Mouse (Mus musculus): Measurements from ENCODE around the gene Nedd4. TPM values are rescaled to one million over a fixed set of nuclear protein-coding genes. Genes with fewer than 3 reads are reported as not detected.

The Nedd4 gene
- polyA plus RNA-seq, 1 experiment from 2014 or later: 512 TPM

DNA sequence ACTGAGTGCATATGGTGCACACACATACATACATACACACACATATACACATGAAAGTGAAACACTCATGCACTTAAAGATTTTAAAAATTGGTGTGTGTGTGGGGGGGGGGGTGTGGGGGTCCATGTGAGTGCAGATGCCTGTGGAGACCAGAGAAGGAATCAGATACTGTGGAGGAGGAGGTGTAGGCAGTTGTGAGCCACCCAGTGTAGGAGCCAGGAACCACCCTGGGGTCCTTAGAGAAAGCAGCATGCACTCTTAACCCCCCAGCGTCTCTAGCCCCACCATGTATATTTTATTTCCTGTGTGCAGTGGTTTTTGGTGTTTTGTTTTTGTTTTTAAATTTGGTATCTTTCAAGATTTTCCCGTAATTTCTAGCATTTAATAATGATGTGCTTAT, 45.9 kb downstream of the Nedd4 start:
- 85% methylated on average over 2 of the region's 2 CpGs for WGBS
- H3K4me3 ChIP-seq (replicated peaks): no peak overlapping the region
- H3K4me1 ChIP-seq (replicated peaks): no peaks in the 10 kb centered on the region
- no peak overlapping the region for H3K4me2 ChIP-seq (replicated peaks)
- ATAC-seq: no peak
- no peaks in the 10 kb centered on the region for H3K9me3 ChIP-seq
- H3K36me3 ChIP-seq: peaks cover 45% of the 10 kb centered on the region
- no peaks in the 10 kb centered on the region for H3K27me3 ChIP-seq (replicated peaks)
- H3K9ac ChIP-seq: no peak overlapping the region
- no peak overlapping the region for H3K27ac ChIP-seq

DNA sequence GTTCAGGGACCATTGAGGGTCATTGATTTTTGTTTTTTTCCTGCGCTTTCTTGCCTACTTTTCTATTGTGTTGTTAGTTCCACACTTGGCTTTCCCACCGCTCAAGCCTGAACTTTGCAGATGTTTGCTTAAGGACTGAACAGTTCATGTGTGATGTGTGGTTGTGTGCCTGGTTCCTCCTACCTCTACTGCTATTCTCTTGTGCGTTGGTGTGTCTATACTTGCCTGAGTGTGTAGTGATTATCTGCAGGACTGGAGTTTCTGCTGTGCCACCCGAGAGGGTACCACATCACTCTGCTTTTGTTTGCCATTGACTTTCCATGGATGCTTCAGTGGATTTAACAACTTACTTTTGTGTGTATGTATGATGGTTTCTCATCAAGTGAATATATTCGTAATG, 46.5 kb downstream of the Nedd4 start:
- Histone ChIP-seq H3K4me1 (replicated peaks) (no peaks in the 10 kb centered on the region; the same call in 1 of the 2 replicates), H3K4me3 (replicated peaks) (no peak overlapping the region), H3K4me2 (replicated peaks) (no peak overlapping the region), H3K27ac (no peak overlapping the region), H3K9ac (no peak overlapping the region), H3K36me3 (peaks cover 42% of the 10 kb centered on the region), H3K27me3 (replicated peaks) (no peaks in the 10 kb centered on the region), H3K9me3 (no peaks in the 10 kb centered on the region)
- no peak for ATAC-seq
- 92% methylated on average over 5 of the region's 5 CpGs for WGBS

DNA sequence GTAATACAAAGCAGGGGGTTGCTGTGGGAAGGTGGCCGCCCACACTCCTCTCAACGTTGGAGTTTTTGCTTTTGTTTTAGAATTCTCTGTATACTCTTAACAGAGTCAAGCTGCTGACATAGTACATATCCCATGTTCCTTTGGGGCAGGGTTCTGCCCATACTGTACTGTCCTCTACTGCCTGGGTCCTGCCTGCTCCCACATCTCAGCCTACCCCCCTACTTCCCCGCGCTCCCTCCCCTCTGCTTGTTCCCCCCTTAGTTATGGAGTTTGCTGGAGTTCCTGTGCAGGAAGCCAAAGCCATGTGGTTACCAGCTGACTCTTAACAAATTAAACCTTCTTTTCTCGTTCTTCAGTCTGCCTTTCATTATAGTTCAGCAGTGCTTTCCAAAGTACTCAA, 47.9 kb downstream of the Nedd4 start:
- H3K4me1 ChIP-seq (replicated peaks): no peaks in the 10 kb centered on the region; the same call in 1 of the 2 replicates
- no peak; the same call in 1 of the 2 replicates for ATAC-seq
- WGBS: 67% methylated on average over 5 of the region's 5 CpGs
- H3K27ac ChIP-seq: no peak overlapping the region
- no peak overlapping the region for H3K4me2 ChIP-seq (replicated peaks)
- H3K36me3 ChIP-seq: peaks cover 40% of the 10 kb centered on the region
- H3K9ac ChIP-seq: no peak overlapping the region
- no peaks in the 10 kb centered on the region for H3K9me3 ChIP-seq
- H3K27me3 ChIP-seq (replicated peaks): no peaks in the 10 kb centered on the region
- no peak overlapping the region for H3K4me3 ChIP-seq (replicated peaks)

- no peak overlapping the region for H3K4me3 ChIP-seq (replicated peaks)
- H3K27ac ChIP-seq: no peak overlapping the region
- H3K36me3 ChIP-seq: peaks cover 53% of the 10 kb centered on the region
- no peaks in the 10 kb centered on the region for H3K27me3 ChIP-seq (replicated peaks)
- 87% methylated on average over 4 of the region's 4 CpGs for WGBS
- 0 out of 2 replicates have a peak, but pooled peaks have one; percentile 36 for ATAC-seq
- no peaks in the 10 kb centered on the region for H3K9me3 ChIP-seq
- no peaks in the 10 kb centered on the region; the same call in 1 of the 2 replicates for H3K4me1 ChIP-seq (replicated peaks)
- no peak overlapping the region for H3K4me2 ChIP-seq (replicated peaks)
- no peak overlapping the region for H3K9ac ChIP-seq
Observed at GRCm38 (mm10) chr9:72714945-72715344, 52.8 kb downstream of the Nedd4 start.

GRCm38 (mm10) chr9:72716200-72716599, 54.1 kb downstream of the Nedd4 start:
- Histone ChIP-seq H3K9me3 (no peaks in the 10 kb centered on the region), H3K36me3 (peaks cover 59% of the 10 kb centered on the region), H3K4me2 (replicated peaks) (no peak overlapping the region), H3K27ac (no peak overlapping the region), H3K4me3 (replicated peaks) (no peak overlapping the region), H3K27me3 (replicated peaks) (no peaks in the 10 kb centered on the region), H3K4me1 (replicated peaks) (no peaks in the 10 kb centered on the region; the same call in 1 of the 2 replicates), H3K9ac (no peak overlapping the region)
- no peak for ATAC-seq
- WGBS: 85% methylated on average over 7 of the region's 7 CpGs

- ATAC-seq: no peak
- WGBS: 88% methylated on average over 4 of the region's 4 CpGs
- no peak overlapping the region for H3K9ac ChIP-seq
- peaks cover 62% of the 10 kb centered on the region for H3K36me3 ChIP-seq
- no peak overlapping the region for H3K4me3 ChIP-seq (replicated peaks)
- H3K4me1 ChIP-seq (replicated peaks): no peaks in the 10 kb centered on the region
- H3K27ac ChIP-seq: no peak overlapping the region
- no peaks in the 10 kb centered on the region for H3K9me3 ChIP-seq
- no peak overlapping the region for H3K4me2 ChIP-seq (replicated peaks)
- H3K27me3 ChIP-seq (replicated peaks): no peaks in the 10 kb centered on the region
Observed at GRCm38 (mm10) chr9:72719143-72719542, 57.0 kb downstream of the Nedd4 start.

GRCm38 (mm10) chr9:72721221-72721620, 59.1 kb downstream of the Nedd4 start:
- H3K27ac ChIP-seq: no peak overlapping the region
- no peak overlapping the region for H3K4me3 ChIP-seq (replicated peaks)
- ATAC-seq: no peak
- 90% methylated on average over 14 of the region's 14 CpGs for WGBS
- H3K4me1 ChIP-seq (replicated peaks): no peaks in the 10 kb centered on the region
- no peaks in the 10 kb centered on the region for H3K27me3 ChIP-seq (replicated peaks)
- H3K4me2 ChIP-seq (replicated peaks): no peak overlapping the region
- no peaks in the 10 kb centered on the region for H3K9me3 ChIP-seq
- H3K9ac ChIP-seq: no peak overlapping the region
- H3K36me3 ChIP-seq: peaks cover 69% of the 10 kb centered on the region

- ATAC-seq: no peak
- Histone ChIP-seq H3K27ac (no peak overlapping the region), H3K4me3 (replicated peaks) (no peak overlapping the region), H3K36me3 (peaks cover 76% of the 10 kb centered on the region), H3K9me3 (no peaks in the 10 kb centered on the region), H3K27me3 (replicated peaks) (no peaks in the 10 kb centered on the region), H3K4me2 (replicated peaks) (no peak overlapping the region), H3K9ac (no peak overlapping the region), H3K4me1 (replicated peaks) (no peaks in the 10 kb centered on the region)
- WGBS: 94% methylated on average over 3 of the region's 3 CpGs
Observed at GRCm38 (mm10) chr9:72722622-72723021, 60.5 kb downstream of the Nedd4 start.

DNA sequence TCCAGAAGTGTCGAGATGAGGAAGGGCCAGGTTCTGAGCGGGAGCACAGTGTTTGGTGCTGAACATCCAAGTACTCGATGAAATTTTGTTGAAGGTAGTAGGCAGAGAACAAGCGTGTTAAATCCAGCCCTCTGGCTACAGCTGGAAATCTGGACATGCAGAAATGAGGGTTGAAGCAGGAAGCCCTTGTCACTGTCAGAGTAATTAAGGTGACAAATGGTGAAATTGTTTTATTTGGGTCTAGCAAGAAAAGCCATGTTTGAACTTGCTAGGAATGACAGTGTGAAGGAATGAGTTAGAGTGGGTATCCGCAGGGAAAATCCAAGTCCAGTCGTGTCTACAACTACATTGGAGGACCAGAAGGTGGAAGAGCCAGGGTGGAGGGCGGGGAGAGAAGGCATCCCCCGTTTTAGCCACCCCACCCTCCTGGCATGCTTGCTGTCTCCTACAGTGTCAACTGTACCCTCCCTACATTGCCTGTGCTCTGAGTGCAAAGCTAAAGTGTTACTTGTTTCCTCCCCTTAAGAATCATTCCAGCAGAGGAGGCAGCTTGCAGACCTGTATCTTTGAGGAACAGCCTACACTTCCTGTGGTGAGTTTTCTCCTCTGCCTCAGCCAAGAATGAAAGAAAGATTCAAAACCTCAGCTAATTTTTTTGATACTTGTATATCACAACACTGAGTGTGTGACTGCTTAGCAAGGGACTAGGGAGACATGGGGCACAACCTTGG, 62.5 kb downstream of the Nedd4 start:
- 66% methylated on average over 8 of the region's 8 CpGs for WGBS
- H3K9ac ChIP-seq: no peak overlapping the region

GRCm38 (mm10) chr9:72733966-72734365, 71.8 kb downstream of the Nedd4 start:
- Histone ChIP-seq H3K27me3 (replicated peaks) (no peaks in the 10 kb centered on the region), H3K36me3 (peaks cover 62% of the 10 kb centered on the region), H3K4me3 (replicated peaks) (no peak overlapping the region), H3K9me3 (no peaks in the 10 kb centered on the region), H3K9ac (no peak overlapping the region), H3K4me2 (replicated peaks) (no peak overlapping the region), H3K4me1 (replicated peaks) (no peaks in the 10 kb centered on the region), H3K27ac (no peak overlapping the region)
- 0 out of 2 replicates have a peak, but pooled peaks have one; percentile 22 for ATAC-seq
- 42% methylated on average over 3 of the region's 3 CpGs for WGBS

More for the DNA sequence above, 62.5 kb downstream of the Nedd4 start:
- H3K4me3 ChIP-seq (replicated peaks): no peak overlapping the region
- H3K4me1 ChIP-seq (replicated peaks): no peaks in the 10 kb centered on the region
- no peak for ATAC-seq
- H3K27ac ChIP-seq: no peak overlapping the region
- H3K4me2 ChIP-seq (replicated peaks): no peak overlapping the region
- H3K9me3 ChIP-seq: no peaks in the 10 kb centered on the region
- no peaks in the 10 kb centered on the region for H3K27me3 ChIP-seq (replicated peaks)
- peaks cover 65% of the 10 kb centered on the region for H3K36me3 ChIP-seq

DNA sequence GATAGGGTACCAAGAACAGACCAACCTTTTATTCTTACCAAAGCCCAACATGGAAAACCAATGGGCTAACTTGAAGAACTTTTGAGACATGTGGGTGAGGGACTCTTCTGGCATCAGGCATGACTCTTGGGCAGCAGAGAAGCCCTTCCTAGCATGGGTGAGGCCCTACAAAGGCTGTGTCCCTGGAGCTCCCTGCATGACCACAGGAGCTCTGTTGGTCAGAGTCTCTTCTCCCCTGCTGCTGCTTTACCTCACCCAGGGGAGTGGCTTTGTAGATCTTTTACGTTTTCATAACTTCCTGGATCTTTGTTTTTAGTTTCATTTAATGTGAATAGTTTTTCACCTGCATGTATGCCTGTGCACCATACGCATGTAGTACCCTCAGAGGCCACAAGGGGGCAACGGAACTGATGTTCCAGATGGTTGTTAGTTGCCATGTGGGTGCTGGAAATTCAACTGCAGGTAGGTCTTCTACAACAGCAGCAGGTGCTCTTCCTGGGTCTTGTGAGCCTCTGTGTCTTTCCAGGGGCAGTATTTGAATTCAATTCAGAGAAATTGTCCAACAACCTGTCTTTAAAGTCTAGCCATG, 73.8 kb downstream of the Nedd4 start:
- no peak overlapping the region for H3K27ac ChIP-seq
- H3K36me3 ChIP-seq: peaks cover 72% of the 10 kb centered on the region
- no peaks in the 10 kb centered on the region for H3K4me1 ChIP-seq (replicated peaks)

DNA sequence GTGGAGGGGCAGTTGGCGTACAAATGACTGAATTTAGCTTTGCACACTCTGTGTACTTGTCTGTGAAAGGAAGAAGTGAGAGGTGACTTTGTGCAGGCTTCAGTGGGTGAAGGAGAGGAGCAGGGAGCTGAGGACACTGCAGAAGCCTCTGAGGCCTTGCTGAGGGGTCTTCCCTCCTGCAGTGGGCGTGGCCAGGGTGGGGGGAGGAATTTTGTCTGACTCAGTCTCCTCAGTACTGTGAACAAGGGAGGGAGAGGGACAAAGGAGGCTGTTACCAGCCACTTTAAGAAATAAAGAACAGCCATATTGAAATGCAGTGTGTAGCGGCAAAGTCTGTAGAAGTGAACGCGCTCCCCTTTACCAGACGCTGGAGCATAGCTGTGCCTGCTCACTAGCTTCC, 79.1 kb downstream of the Nedd4 start:
- H3K36me3 ChIP-seq: peaks cover 80% of the 10 kb centered on the region
- no peak overlapping the region for H3K4me3 ChIP-seq (replicated peaks)
- H3K4me1 ChIP-seq (replicated peaks): no peaks in the 10 kb centered on the region
- H3K9ac ChIP-seq: no peak overlapping the region
- H3K27me3 ChIP-seq (replicated peaks): no peaks in the 10 kb centered on the region
- WGBS: 95% methylated on average over 6 of the region's 6 CpGs
- ATAC-seq: no peak
- H3K9me3 ChIP-seq: no peaks in the 10 kb centered on the region
- H3K4me2 ChIP-seq (replicated peaks): no peak overlapping the region
- no peak overlapping the region for H3K27ac ChIP-seq

More for the DNA sequence above, 73.8 kb downstream of the Nedd4 start:
- peak; percentile 65 for ATAC-seq
- H3K9me3 ChIP-seq: no peaks in the 10 kb centered on the region
- H3K27me3 ChIP-seq (replicated peaks): no peaks in the 10 kb centered on the region
- no peak overlapping the region for H3K9ac ChIP-seq
- H3K4me2 ChIP-seq (replicated peaks): no peak overlapping the region
- WGBS: 51% methylated on average over 3 of the region's 3 CpGs
- H3K4me3 ChIP-seq (replicated peaks): no peak overlapping the region

DNA sequence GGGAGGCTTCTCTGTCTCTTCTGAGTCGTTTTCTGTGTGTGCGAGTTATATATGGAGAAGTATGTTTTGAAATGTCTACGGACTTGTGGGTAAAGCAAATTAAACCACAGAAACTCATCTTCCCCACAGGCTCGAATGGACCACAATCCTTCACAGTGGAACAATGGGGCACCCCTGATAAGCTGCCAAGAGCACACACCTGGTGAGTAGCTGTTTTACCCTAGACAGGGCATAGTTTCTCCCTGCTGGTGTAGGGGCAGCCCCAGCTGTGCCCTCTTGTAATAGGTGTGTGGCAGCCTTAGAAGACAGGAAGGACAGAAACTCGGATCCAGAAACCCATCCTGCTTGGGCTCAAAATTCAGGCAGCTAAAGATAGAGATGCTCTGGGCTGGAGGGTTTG, 84.1 kb downstream of the Nedd4 start:
- no peak overlapping the region for H3K9ac ChIP-seq
- no peaks in the 10 kb centered on the region for H3K9me3 ChIP-seq
- no peaks in the 10 kb centered on the region for H3K27me3 ChIP-seq (replicated peaks)
- H3K4me2 ChIP-seq (replicated peaks): no peak overlapping the region
- WGBS: 92% methylated on average over 5 of the region's 5 CpGs
- no peak for ATAC-seq
- no peak overlapping the region for H3K4me3 ChIP-seq (replicated peaks)
- H3K36me3 ChIP-seq: peaks cover 51% of the 10 kb centered on the region
- H3K27ac ChIP-seq: no peak overlapping the region
- no peaks in the 10 kb centered on the region for H3K4me1 ChIP-seq (replicated peaks)

Data from intestine, embryonic 15.5 days (tissue).